Mouse (Mus musculus): ENCODE measurements around the gene Pafah1b2.

The Pafah1b2 gene

GRCm38 (mm10) chr9:46023591-46023990, 11.1 kb upstream of the Pafah1b2 start:
- no peak for DNase-seq

GRCm38 (mm10) chr9:46019975-46020374, 7.5 kb upstream of the Pafah1b2 start:
- DNase-seq, result no peak

- DNase-seq, result no peak
These were observed 5.8 kb upstream of the Pafah1b2 start for GRCm38 (mm10) chr9:46018316-46018715.

- DNase-seq, result no peak
These were observed 3.9 kb upstream of the Pafah1b2 start for GRCm38 (mm10) chr9:46016417-46016816.

- DNase-seq, result peak; percentile 71
These were observed 3.3 kb upstream of the Pafah1b2 start for GRCm38 (mm10) chr9:46015831-46016230.

DNA sequence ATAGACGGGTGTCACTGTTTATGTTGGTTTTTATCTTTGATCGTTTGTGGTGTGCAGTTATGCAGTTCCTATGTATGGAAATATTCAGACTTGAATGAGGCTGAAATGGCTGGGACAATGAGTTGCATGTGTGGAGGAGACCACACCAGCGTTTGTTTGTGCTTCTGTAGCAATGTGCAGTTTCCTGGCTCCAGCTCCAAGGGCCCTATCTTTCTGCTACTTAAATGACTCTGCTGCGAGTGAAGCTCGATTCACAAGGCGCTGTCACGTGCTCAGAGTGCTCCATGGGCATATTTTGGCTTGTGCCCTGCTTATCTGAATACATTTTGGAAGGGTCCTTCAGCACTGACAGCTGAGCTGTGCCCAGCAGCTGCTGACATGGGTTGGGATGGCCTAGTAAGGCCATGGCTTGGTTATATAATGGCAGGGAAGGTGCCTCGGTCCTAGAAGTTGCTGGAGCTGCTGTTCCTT, 2.6 kb upstream of the Pafah1b2 start:
- DNase-seq, result no peak

DNA sequence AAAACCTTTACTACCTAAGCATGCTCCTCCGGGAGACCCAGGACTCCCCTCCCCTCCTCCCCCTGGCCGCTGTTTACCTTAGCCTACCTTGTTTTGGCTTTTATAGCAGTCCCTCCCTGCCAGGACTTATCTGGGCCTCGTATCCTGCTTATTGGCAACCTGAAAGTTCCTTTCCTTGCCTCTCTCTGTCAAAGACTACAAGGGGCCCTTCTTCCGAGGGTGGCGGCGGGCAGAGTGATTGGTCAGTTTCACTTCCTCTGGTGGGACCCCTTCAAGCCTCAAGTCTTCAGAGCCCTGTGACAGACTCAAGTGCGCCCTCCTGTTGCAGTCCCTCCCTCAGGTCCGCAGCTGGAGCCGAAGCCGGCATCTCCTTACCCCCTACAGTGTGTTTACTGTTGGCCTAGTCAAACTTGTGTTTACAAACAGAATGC, 1.8 kb upstream of the Pafah1b2 start:
- peak; percentile 61 for DNase-seq

DNA sequence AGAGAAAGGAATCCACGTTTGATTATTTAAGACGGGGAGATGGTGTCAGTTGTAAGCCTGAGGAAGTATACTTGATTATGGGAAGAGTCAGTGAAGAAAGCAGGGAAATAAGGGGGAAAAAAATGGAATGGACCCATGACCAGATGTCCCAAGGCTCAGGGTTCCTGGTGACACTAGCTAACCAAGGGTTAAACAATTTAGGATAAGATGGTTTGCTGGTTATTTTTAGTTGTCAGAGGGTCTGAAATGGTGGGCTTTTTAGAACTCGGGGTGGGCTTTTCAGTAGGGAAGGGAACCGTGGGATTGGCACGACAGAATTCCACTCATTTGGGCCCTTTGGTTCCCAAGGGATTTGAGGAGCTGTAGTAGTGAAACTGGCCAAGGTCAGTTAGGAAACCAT, 1.1 kb upstream of the Pafah1b2 start:
- no peak for DNase-seq

DNA sequence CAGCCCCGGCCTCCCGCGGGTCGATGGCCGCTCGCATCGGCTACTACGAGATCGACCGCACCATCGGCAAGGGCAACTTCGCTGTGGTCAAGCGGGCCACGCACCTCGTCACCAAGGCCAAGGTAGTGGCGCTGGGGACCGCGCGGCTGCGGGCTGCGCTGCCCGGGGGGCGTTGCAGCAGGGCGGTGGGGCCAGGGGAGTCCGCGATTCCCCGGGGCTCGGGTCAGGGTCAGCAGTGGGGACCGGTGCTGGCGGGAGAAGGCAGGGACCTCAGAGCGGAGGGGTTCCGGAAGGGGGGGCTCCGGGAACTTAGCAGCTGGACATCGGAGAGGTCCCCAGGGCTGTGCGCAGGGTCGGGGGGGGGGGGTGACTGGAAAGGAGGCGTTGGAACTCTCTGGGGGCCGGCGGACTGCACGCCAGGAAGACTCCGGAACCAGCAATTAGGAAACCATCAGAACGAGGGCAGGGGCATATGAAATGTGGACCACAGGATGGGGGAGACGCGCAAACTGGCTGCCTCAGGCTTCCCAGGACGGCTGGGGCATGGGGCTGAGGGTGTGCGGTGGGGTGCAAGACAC, 608 bp upstream of the Pafah1b2 start:
- DNase-seq, result peak; percentile 31

DNA sequence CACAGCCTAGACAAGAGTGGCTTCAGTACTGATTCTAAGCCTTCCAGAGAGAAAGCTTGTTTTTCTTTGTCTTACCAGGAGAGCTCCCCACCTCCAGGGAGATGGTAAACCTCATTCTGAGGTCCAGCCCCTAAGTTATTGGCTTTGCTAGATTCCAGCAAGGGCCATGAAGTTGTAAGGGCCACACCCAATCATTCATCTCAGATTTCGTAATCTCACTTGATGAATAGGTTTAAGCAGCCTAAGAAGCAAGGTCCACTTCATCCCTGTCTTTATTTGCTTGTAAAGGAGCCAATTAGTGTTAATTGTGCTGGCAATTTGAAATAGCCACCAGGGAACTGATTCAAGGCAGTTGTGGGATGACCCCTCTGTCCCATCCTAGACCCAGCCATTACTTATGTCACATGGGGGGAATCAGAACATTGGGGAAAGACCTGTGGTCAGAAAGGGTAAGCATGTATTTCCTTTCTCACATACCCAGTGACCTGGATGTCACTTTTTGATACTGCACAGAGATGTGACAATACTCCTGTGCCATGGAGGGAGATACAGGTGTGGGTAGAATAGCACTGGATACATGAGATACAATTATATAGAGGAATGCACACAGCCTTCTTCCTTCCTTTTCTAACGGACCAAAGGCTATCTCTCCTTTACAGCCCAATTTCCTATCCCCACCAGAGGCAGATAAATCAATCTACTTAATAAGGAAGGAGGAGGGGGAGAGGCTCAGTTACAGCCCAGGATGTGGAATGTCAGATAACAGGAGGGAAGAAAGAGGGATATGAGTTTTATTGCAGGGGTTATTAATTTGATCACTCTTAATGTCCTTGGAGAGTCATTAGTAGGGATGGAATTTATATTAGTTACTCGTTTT, 1.2 kb downstream of the Pafah1b2 start:
- DNase-seq, result no peak

DNA sequence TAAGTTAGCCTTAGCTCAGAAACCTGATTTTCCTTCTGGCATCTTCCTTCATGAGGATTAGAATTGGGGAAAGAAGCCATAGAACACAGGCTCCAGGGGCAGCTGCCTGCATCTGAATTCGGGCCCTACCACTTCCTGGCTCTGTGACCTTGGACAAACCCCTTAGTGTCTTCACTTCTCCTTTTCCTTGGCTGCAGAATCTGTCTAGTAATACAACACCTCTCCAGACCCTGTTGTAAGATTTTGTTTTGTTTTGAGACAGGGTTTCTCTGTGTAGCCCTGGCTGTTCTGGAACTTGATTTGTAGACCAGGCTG, 2.9 kb downstream of the Pafah1b2 start:
- DNase-seq, result no peak

- no peak for DNase-seq
These were observed 3.4 kb downstream of the Pafah1b2 start for GRCm38 (mm10) chr9:46008931-46009668.

GRCm38 (mm10) chr9:46006224-46006623, 6.3 kb downstream of the Pafah1b2 start:
- no peak for DNase-seq

- no peak for DNase-seq
These were observed 8.0 kb downstream of the Pafah1b2 start for GRCm38 (mm10) chr9:46004529-46004928.

DNA sequence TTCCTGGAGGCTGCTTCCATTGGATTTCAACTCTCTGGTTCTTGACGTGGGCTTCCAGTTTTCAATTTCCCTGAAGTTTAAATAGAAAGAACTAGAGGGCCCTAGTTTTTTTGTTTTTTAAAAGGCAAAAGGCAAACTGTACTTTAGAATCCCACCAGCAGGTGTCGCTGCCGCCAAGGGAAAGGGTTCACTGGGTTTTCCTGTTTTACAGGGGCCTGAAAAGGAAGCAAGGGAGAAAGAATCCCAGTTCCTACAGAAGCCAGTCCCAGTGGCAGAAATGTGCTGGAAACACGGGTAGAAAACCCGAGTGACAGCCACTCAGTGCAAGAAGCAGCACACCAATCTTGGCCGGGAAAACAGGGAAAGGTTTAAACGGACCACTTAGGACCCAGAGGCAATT, 8.8 kb downstream of the Pafah1b2 start:
- DNase-seq, result peak; percentile 91

DNA sequence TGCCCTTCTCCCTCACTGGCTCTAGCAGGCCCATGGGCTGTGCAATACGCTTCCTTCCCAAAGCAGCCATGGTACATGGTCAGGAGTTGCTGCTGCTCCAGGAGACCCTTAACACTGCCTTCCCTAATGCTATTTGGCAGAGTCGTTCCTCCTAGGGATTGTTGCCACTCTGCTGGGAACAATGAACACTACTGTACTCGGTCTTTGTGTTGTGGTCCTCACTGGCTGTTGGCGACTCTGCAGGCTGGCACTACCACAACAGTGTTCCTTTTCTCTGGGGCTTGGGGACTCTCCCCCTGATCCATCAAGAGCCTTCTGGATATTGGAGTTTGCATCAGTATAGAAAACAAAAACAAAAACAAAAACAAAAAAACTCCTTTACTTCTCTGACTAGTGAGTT, 13.5 kb downstream of the Pafah1b2 start:
- no peak for DNase-seq

DNA sequence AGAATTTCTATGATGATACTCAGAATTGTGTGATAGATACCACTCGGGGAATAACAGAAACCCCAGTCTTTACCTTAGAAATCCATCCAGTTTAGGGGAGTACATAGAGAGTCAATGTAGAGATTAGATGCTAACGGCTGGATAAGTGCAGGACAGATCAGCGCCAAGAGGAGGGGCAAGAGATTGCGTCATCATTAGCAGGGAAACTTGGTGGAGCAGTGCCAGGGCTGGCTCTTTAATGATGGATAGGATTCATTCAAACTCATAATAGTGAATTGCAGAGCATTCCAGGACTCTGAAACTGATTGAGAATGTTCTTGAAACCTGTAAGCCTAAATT, 27.3 kb downstream of the Pafah1b2 start:
- DNase-seq, result peak; percentile 85

GRCm38 (mm10) chr9:45984409-45985228, 27.9 kb downstream of the Pafah1b2 start:
- DNase-seq, result peak; percentile 92

GRCm38 (mm10) chr9:45983676-45984408, 28.6 kb downstream of the Pafah1b2 start:
- peak; percentile 17 for DNase-seq

- no peak for DNase-seq
These were observed 31.2 kb downstream of the Pafah1b2 start for GRCm38 (mm10) chr9:45981331-45981730.

DNA sequence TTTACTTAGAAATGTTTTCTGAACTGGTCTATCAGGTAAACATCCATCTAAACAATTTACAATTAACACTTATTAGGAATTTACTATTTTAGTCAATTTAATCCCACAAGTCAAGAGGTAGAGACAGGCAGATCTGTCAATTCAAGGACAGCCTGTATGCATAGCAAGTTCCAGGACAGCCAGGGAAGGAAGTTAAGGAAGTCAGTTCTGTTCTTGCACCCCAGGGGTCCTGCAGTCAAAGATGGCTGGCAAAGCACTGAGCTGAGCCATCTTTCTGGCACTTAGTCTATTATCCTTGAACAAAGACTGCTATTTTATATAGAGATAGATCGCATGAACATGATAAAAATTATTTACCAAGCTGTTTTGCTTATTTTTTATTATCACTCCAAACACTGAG, 31.9 kb downstream of the Pafah1b2 start:
- no peak for DNase-seq

GRCm38 (mm10) chr9:45979778-45980177, 32.7 kb downstream of the Pafah1b2 start:
- no peak for DNase-seq
